Mouse (Mus musculus) stomach, embryonic 15.5 days (tissue): ENCODE measurements around the gene Sae1. TPM values are rescaled to one million over a fixed set of nuclear protein-coding genes. Genes with fewer than 3 reads are reported as not detected.

Experiments used
- ATAC-seq: fragments of 200-750 bp; cut with Nextera tagmentation; 2 replicates; pipeline ENCODE4 v1.8.0; 2017; ENCODE audit warnings: low read depth, moderate number of reproducible peaks, moderate TSS enrichment; ENCODE audit not compliant: insufficient read depth, low FRiP score
- H3K27ac ChIP-seq: fragments of 300-500 bp; sonication (generic); 2 replicates; pipeline ENCODE4 v1.5.1; 2015; ENCODE audit warnings: mild to moderate bottlenecking, inconsistent platforms
- H3K27me3 ChIP-seq: fragments of 300-500 bp; sonication (generic); replicated peaks from 2 replicates; pipeline ENCODE4 v1.6.1; 2015; ENCODE audit warnings: inconsistent platforms
- H3K36me3 ChIP-seq: fragments of 300-500 bp; sonication (generic); 2 replicates; pipeline ENCODE4 v1.6.1; 2015; ENCODE audit warnings: inconsistent platforms
- H3K4me1 ChIP-seq: fragments of 300-500 bp; sonication (generic); 2 replicates; pipeline ENCODE4 v1.6.1; 2015; ENCODE audit warnings: inconsistent platforms
- H3K4me2 ChIP-seq: fragments of 300-500 bp; sonication (generic); 2 replicates; pipeline ENCODE4 v1.6.1; 2015; ENCODE audit warnings: mild to moderate bottlenecking, inconsistent platforms
- H3K4me3 ChIP-seq: fragments of 300-500 bp; sonication (generic); replicated peaks from 2 replicates; pipeline ENCODE4 v1.5.1; 2015; ENCODE audit warnings: inconsistent platforms
- H3K9ac ChIP-seq: fragments of 300-500 bp; sonication (generic); 2 replicates; pipeline ENCODE4 v1.6.1; 2015; ENCODE audit warnings: inconsistent platforms
- H3K9me3 ChIP-seq: fragments of 300-500 bp; sonication (generic); 2 replicates; pipeline ENCODE4 v1.6.1; 2016; ENCODE audit warnings: inconsistent platforms
- WGBS: fragments of 180-500 bp; shearing (Covaris S2); methylation state at CpG from one replicate; pipeline ENCODE4 v1.1.7; 2015; 5-methylcytosine and 5-hydroxymethylcytosine counted together
- polyA plus RNA-seq: library from polyadenylated mRNA; unstranded; fragments of >200 nt; fragmentation: Nextera tagmentation; extraction: Ambion mirVana; gene quantifications from 2 replicates; pipeline ENCODE4 v1.2.1, GENCODE M21; 2015

Sae1 gene
- 272 and 284 TPM in 2 replicates for polyA plus RNA-seq

- Histone ChIP-seq H3K36me3 (no peaks in the 10 kb centered on the region), H3K9ac (peak within 1 kb of the TSS; percentile 88), H3K4me2 (peak within 1 kb of the TSS; percentile 79), H3K9me3 (no peaks in the 10 kb centered on the region), H3K27me3 (no peaks in the 10 kb centered on the region), H3K4me1 (peaks cover 16% of the 10 kb centered on the region), H3K27ac (peak within 1 kb of the TSS; percentile 74), H3K4me3 (peak within 1 kb of the TSS; percentile 64)
- peak; percentile 96 for ATAC-seq
- WGBS: under 1% methylated on average over 58 of the region's 58 CpGs
Measured at GRCm38 (mm10) chr7:16387160-16388041, at the start of gene Sae1. Gene Sae1 (minus strand): TSS chr7:16387806.

GRCm38 (mm10) chr7:16435088-16435487, 47.5 kb upstream of the Sae1 start:
- Histone ChIP-seq H3K9me3 (no peaks in the 10 kb centered on the region), H3K4me1 (no peaks in the 10 kb centered on the region), H3K4me3 (no peak overlapping the region), H3K27ac (no peak overlapping the region), H3K27me3 (no peaks in the 10 kb centered on the region), H3K36me3 (peaks cover 56% of the 10 kb centered on the region), H3K4me2 (no peak overlapping the region), H3K9ac (no peak overlapping the region)
- WGBS: 83% methylated on average over 9 of the region's 9 CpGs
- no peak for ATAC-seq

DNA sequence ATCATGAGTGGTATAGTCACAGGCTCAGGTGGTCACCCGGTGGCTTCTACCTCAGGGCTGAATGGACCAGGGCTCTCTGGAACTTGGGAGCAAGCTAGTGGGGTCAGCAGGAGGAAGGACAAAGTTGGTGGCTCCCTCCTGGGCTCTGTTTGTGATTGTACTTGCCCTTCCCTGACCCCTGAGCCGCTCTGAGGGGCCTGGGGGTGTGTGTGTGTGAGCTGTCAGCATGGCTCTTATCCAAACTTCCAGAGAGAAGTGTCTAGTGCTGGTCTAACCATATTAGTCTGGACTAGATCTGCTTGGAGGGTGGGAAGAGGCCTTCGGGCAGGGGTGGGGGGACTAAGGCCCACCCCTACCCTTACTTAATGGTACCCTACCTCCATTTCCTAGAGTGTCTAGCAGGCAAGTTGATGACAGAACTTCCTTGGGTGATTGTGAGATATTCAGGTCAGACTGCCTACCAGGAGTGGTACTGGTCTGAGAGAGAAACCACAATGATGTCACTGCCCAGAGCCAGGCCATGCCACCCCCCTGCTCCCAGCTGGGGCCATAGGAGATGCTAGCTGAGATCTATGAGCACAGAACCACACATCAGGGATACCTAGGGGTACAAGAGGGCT, 45.9 kb upstream of the Sae1 start:
- WGBS: 67% methylated on average over 3 of the region's 3 CpGs

DNA sequence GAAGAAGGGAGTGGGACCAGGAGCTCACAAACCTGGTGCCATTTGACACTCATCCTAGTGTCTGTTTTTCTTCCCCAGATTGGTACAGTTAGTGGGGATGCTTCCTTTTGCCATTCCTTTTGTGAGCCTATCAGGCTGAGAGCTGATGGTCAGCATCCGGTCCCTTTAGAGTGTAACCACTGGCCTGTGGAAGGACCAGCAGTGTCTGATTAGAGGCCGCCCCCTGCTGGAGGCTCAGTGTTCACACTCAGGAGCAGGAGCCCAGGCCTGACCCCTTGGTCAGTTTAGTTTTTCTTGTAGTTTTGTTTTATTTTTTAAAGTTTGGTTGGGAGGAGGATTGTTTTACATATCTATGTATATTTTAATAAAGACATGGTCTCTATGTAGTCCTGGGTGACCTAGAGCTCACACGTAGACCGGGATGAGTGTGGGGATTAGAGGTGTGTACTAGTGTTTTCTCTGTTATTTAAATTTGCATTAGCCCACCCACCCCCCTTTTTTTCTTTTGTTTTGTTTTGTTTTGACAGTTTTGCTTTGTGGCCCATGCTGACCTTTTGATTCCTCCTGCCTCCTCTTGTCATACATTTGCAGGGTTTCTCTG, 38.6 kb upstream of the Sae1 start:
- WGBS: 56% methylated on average over 4 of the region's 4 CpGs
- no peaks in the 10 kb centered on the region for H3K4me1 ChIP-seq
- no peak overlapping the region for H3K4me3 ChIP-seq
- no peaks in the 10 kb centered on the region for H3K9me3 ChIP-seq
- H3K9ac ChIP-seq: no peak overlapping the region
- H3K36me3 ChIP-seq: peaks cover 79% of the 10 kb centered on the region
- no peaks in the 10 kb centered on the region for H3K27me3 ChIP-seq
- ATAC-seq: peak; percentile 69
- no peak overlapping the region for H3K27ac ChIP-seq
- H3K4me2 ChIP-seq: no peak overlapping the region

More for the DNA sequence above, 45.9 kb upstream of the Sae1 start:
- Histone ChIP-seq H3K27ac (no peak overlapping the region), H3K36me3 (peaks cover 73% of the 10 kb centered on the region), H3K4me1 (no peaks in the 10 kb centered on the region), H3K27me3 (no peaks in the 10 kb centered on the region), H3K4me2 (no peak overlapping the region), H3K9me3 (no peaks in the 10 kb centered on the region), H3K9ac (no peak overlapping the region), H3K4me3 (no peak overlapping the region)
- no peak for ATAC-seq

- Histone ChIP-seq H3K4me2 (no peak overlapping the region), H3K4me3 (no peak overlapping the region), H3K36me3 (peaks cover 79% of the 10 kb centered on the region), H3K9me3 (no peaks in the 10 kb centered on the region), H3K27me3 (no peaks in the 10 kb centered on the region), H3K4me1 (no peaks in the 10 kb centered on the region), H3K9ac (no peak overlapping the region), H3K27ac (no peak overlapping the region)
- no peak for ATAC-seq
- 88% methylated on average over 10 of the region's 10 CpGs for WGBS
Measured at GRCm38 (mm10) chr7:16425721-16426120, 38.1 kb upstream of the Sae1 start.

- no peak overlapping the region for H3K4me3 ChIP-seq
- ATAC-seq: no peak
- no peaks in the 10 kb centered on the region for H3K9me3 ChIP-seq
- no peaks in the 10 kb centered on the region for H3K4me1 ChIP-seq
- H3K36me3 ChIP-seq: peaks cover 70% of the 10 kb centered on the region
- H3K9ac ChIP-seq: no peak overlapping the region
- H3K4me2 ChIP-seq: no peak overlapping the region
- H3K27me3 ChIP-seq: no peaks in the 10 kb centered on the region
- no peak overlapping the region for H3K27ac ChIP-seq
- 88% methylated on average over 9 of the region's 9 CpGs for WGBS
Measured at GRCm38 (mm10) chr7:16423731-16424130, 36.1 kb upstream of the Sae1 start.

DNA sequence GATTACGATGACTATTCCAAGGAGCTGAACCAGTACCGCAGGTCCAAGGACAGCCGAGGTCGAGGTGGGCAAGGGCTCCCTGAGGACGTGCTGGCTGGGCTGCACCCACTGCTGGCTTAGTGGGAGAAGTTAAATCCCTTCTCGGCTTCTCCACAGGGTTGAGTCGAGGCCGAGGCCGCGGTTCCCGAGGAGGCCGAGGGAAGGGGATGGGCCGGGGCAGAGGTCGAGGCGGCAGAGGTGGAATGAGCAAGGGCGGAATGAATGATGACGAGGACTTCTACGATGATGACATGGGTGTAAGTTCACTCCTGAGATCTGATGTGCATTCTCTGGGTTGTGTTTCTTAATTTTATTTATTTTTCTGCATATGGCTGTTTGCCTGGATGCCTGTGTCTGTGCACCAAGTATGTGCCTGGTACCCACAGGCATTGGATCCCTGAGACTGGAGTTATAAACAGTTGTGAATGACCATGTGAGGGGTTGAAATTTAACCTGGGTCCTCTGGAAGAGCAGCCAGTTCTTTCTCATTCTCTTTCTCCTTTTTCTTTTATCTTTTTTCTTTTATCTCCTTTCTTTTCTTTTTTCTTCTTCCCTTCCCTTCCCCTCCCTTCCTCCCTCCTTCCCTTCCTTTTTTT, 34.7 kb upstream of the Sae1 start:
- no peak overlapping the region for H3K27ac ChIP-seq
- no peak overlapping the region for H3K4me2 ChIP-seq
- peaks cover 60% of the 10 kb centered on the region for H3K36me3 ChIP-seq

GRCm38 (mm10) chr7:16420493-16421118, 33.0 kb upstream of the Sae1 start:
- WGBS: 81% methylated on average over 8 of the region's 8 CpGs
- H3K4me2 ChIP-seq: no peak overlapping the region
- no peaks in the 10 kb centered on the region for H3K4me1 ChIP-seq
- H3K27ac ChIP-seq: peak overlapping the region; percentile 70
- H3K9me3 ChIP-seq: no peaks in the 10 kb centered on the region
- no peak overlapping the region for H3K4me3 ChIP-seq
- H3K27me3 ChIP-seq: no peaks in the 10 kb centered on the region
- peak; percentile 75 for ATAC-seq
- peaks cover 54% of the 10 kb centered on the region for H3K36me3 ChIP-seq
- no peak overlapping the region for H3K9ac ChIP-seq

More for the DNA sequence above, 34.7 kb upstream of the Sae1 start:
- no peaks in the 10 kb centered on the region for H3K9me3 ChIP-seq
- WGBS: 83% methylated on average over 18 of the region's 18 CpGs
- ATAC-seq: no peak
- H3K4me3 ChIP-seq: no peak overlapping the region
- H3K9ac ChIP-seq: no peak overlapping the region
- H3K4me1 ChIP-seq: no peaks in the 10 kb centered on the region
- no peaks in the 10 kb centered on the region for H3K27me3 ChIP-seq

GRCm38 (mm10) chr7:16418713-16419112, 31.1 kb upstream of the Sae1 start:
- no peaks in the 10 kb centered on the region for H3K9me3 ChIP-seq

DNA sequence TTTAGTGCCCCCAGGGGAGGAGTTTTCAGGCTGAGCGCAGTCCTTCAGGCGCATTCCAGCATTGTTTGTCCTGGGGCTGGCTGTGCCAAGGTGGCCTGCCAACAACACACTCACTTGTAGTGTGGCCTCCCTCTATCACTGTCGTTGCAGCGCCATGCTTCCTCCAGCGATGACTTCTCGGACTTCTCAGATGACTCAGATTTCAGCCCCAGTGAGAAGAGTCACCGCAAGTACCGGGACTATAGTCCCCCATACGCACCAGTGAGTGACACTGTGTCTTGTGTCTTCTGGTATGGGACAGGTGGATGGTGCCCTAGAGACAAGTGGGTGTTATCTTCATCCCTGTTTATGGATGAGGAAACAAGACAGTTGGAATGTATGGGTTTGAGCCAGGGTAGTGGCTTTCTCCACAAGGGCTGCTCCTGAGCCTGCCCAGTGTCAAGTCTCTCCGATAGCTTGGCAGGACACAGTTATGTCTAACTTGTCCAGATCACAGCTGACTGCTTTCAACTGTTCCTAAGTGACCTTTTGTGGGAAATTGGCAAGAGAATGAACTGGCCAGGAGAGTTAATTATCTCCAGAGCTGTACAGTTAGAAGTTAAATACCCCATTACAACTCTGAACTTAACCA, 29.6 kb upstream of the Sae1 start:
- 85% methylated on average over 10 of the region's 10 CpGs for WGBS
- Histone ChIP-seq H3K9ac (no peak overlapping the region), H3K36me3 (peaks cover 35% of the 10 kb centered on the region), H3K27me3 (no peaks in the 10 kb centered on the region), H3K27ac (no peak overlapping the region), H3K4me3 (no peak overlapping the region), H3K4me1 (peaks cover 7% of the 10 kb centered on the region; the same call in 1 of the 2 replicates), H3K9me3 (no peaks in the 10 kb centered on the region), H3K4me2 (no peak overlapping the region)
- no peak for ATAC-seq

More at GRCm38 (mm10) chr7:16418713-16419112, 31.1 kb upstream of the Sae1 start:
- no peak for ATAC-seq
- no peak overlapping the region for H3K9ac ChIP-seq
- 84% methylated on average over 5 of the region's 5 CpGs for WGBS
- no peak overlapping the region for H3K4me2 ChIP-seq
- H3K4me1 ChIP-seq: no peaks in the 10 kb centered on the region
- no peak overlapping the region for H3K27ac ChIP-seq
- peaks cover 40% of the 10 kb centered on the region for H3K36me3 ChIP-seq
- no peak overlapping the region for H3K4me3 ChIP-seq
- H3K27me3 ChIP-seq: no peaks in the 10 kb centered on the region

DNA sequence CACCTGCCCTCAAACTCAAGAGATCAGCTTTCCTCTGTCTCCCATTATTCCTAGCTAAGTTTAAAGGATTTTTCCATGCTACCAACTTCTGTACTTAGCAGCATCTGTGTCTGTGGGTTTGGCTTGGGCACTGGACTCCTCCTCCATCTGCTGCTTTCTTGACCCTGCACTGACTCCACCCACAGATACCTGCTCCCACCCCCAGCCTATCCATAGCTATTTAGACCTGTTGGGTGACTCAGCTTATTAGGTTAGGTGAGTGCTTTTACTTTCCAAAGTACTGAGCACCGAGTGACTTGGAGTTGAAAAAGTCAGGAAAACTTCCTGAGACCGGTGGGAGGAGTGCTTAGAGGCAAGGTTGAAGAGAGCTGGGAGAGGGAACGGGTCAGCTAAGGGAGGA, 27.8 kb upstream of the Sae1 start:
- ATAC-seq: peak; percentile 85
- Histone ChIP-seq H3K4me1 (peaks cover 10% of the 10 kb centered on the region), H3K27ac (peak overlapping the region; percentile 67), H3K36me3 (peaks cover 19% of the 10 kb centered on the region), H3K4me2 (no peak overlapping the region), H3K27me3 (no peaks in the 10 kb centered on the region), H3K9ac (no peak overlapping the region), H3K4me3 (no peak overlapping the region), H3K9me3 (no peaks in the 10 kb centered on the region)
- WGBS: 70% methylated on average over 3 of the region's 3 CpGs
